Mouse (Mus musculus): Measurements from ENCODE around the gene Gabarapl2.

DNA sequence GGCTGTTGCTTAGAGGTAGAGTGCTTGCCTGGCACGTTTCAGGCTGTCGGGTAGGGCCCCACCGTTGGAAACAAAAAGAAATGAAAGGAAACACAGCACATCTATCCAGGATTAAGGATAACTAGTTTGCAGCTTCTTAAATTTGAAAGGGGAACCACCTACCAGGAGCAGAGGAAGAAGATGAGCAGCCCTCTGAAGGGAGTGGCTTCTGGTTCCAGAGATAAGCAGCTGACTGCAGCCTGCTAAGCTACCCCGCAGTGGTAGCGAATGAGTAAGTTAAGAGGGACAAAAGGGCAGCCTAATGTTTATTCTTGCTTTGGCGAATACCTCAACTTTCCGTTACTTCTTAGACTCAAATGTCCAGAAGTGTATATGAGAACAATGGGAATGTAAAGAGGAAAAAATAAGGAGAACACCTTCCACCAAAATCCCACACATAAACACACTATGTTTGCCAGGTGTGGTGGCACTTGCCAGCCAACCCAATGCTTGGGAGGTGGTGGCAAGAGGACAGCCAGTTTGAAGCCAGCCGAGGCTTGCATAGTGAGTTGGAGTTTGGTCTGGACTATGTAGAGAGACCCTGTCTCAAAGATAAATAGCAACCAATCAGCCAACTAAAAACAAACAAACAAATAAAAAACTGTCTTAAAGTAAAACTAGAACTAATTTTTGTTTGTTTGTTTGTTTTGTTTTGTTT is 10.7 kb upstream of the Gabarapl2 start:
- TF ChIP-seq POLR2A (IDR thresholded peaks at IDR 0.05; ENCODE audit: insufficient read depth, low read length) (no peak), CTCF (IDR thresholded peaks at IDR 0.05; ENCODE audit: low read depth, low read length) (no peak)

All from ES-Bruce4 (cell line).